Mouse (Mus musculus) testis, adult 2 months (tissue): Measurements from ENCODE around the gene Foxn3.

Experiments used
- CTCF ChIP-seq: fragments of 200-500 bp; IDR thresholded peaks from 2 replicates; pipeline ENCODE4 v1.5.1; 2012; ENCODE audit warnings: low read depth, mild to moderate bottlenecking, inconsistent platforms, low read length, moderate library complexity; ENCODE audit not compliant: control insufficient read depth, insufficient read depth, insufficient replicate concordance
- POLR2A ChIP-seq: fragments of 200-500 bp; IDR thresholded peaks from 2 replicates; pipeline ENCODE4 v1.6.1; 2012; ENCODE audit warnings: low read depth, mild to moderate bottlenecking, inconsistent platforms, low read length, moderate library complexity; ENCODE audit not compliant: control insufficient read depth

GRCm38 (mm10) chr12:99321633-99322431 lies 241.6 kb downstream of the Foxn3 start:
- TF ChIP-seq CTCF = no peak
- TF ChIP-seq POLR2A = no peak
